Mouse (Mus musculus) midbrain, embryonic 13.5 days (tissue): ENCODE data around the gene Ago4. TPM values are rescaled to one million over a fixed set of nuclear protein-coding genes. Genes with fewer than 3 reads are reported as not detected.

Source experiments
- ATAC-seq: fragments of 200-750 bp; cut with Nextera tagmentation; 2 replicates; pipeline ENCODE4 v1.8.0; 2017; ENCODE audit warnings: mild to moderate bottlenecking, moderate TSS enrichment, moderate library complexity
- H3K27ac ChIP-seq: fragments of 300-500 bp; sonication (generic); 2 replicates; pipeline ENCODE4 v1.5.1; 2015; ENCODE audit warnings: inconsistent platforms, mild to moderate bottlenecking, moderate library complexity
- H3K27me3 ChIP-seq: fragments of 300-500 bp; sonication (generic); 2 replicates; pipeline ENCODE4 v1.6.1; 2015; ENCODE audit warnings: mild to moderate bottlenecking, inconsistent platforms
- H3K36me3 ChIP-seq: fragments of 300-500 bp; sonication (generic); 2 replicates; pipeline ENCODE4 v1.6.1; 2015; ENCODE audit warnings: mild to moderate bottlenecking, inconsistent platforms
- H3K4me1 ChIP-seq: fragments of 300-500 bp; sonication (generic); replicated peaks from 2 replicates; pipeline ENCODE4 v1.6.1; 2015; ENCODE audit warnings: inconsistent platforms
- H3K4me2 ChIP-seq: fragments of 300-500 bp; sonication (generic); replicated peaks from 2 replicates; pipeline ENCODE4 v1.6.1; 2015; ENCODE audit warnings: moderate library complexity, mild to moderate bottlenecking, inconsistent platforms
- H3K4me3 ChIP-seq: fragments of 300-500 bp; sonication (generic); replicated peaks from 2 replicates; pipeline ENCODE4 v1.5.1; 2015; ENCODE audit warnings: mild to moderate bottlenecking, inconsistent platforms
- H3K9ac ChIP-seq: fragments of 300-500 bp; sonication (generic); replicated peaks from 2 replicates; pipeline ENCODE4 v1.6.1; 2015; ENCODE audit warnings: mild to moderate bottlenecking, inconsistent platforms
- H3K9me3 ChIP-seq: fragments of 300-500 bp; sonication (generic); 2 replicates; pipeline ENCODE4 v1.6.1; 2016; ENCODE audit warnings: mild to moderate bottlenecking, inconsistent platforms
- WGBS: fragments of 180-500 bp; shearing (Covaris S2); methylation state at CpG from one replicate; pipeline ENCODE4 v1.1.7; 2015; 5-methylcytosine and 5-hydroxymethylcytosine counted together
- polyA plus RNA-seq: library from polyadenylated mRNA; unstranded; fragments of >200 nt; fragmentation: Nextera tagmentation; extraction: Ambion mirVana; gene quantifications from 2 replicates; pipeline ENCODE4 v1.2.1, GENCODE M21; 2015

Ago4 gene
- polyA plus RNA-seq, 1 experiment from 2014 or later, result 10.4 TPM

DNA sequence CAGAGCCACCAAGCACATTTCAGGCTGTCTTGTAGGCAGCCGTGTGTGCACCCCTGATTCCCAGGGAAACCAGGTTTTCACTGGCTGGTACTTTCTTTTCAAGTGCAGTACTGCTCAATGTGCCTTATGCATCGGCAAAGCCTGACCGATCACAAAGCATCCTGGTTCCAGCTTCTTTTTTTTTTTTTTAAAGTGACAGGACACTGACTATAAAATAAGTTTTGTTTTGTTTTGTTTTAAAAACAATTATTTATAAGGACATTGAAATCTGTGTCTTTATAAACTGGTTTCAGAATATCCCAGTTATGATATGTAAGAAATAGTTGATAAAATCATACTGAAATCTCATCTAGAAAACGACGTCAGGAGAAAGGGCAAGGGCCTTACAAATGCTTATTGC, 41.3 kb downstream of the Ago4 start:
- H3K4me1 ChIP-seq, result no peaks in the 10 kb centered on the region
- no peaks in the 10 kb centered on the region for H3K27me3 ChIP-seq
- WGBS, result 45% methylated on average over 5 of the region's 5 CpGs
- no peak overlapping the region for H3K9ac ChIP-seq
- peaks cover 54% of the 10 kb centered on the region for H3K36me3 ChIP-seq
- H3K27ac ChIP-seq, result no peak overlapping the region
- H3K9me3 ChIP-seq, result no peaks in the 10 kb centered on the region
- no peak for ATAC-seq
- no peak overlapping the region for H3K4me2 ChIP-seq
- no peak overlapping the region for H3K4me3 ChIP-seq

DNA sequence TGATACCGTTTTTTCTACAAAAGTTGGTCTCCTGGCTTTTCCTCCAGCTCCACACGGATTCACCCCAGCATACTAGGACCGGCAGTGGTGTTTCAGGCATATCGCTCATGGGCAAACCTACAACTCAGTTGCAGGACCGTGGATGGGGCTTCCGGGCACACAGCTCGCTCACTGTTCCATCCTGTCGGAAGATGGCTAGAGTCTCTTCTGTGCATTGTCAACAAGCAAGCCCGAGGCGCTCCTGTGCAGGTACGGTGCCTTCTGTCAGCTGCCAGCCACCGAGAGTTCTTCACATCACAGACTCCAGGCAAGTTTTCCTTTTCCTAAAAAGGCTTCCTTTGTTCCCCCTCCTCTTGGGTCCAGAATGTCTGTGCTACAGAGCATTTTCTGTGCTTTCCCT, 42.5 kb downstream of the Ago4 start:
- no peak for ATAC-seq
- 89% methylated on average over 12 of the region's 12 CpGs for WGBS
- H3K4me2 ChIP-seq, result no peak overlapping the region
- H3K36me3 ChIP-seq, result peaks cover 41% of the 10 kb centered on the region
- no peaks in the 10 kb centered on the region for H3K27me3 ChIP-seq
- H3K9me3 ChIP-seq, result no peaks in the 10 kb centered on the region
- H3K4me3 ChIP-seq, result no peak overlapping the region
- no peaks in the 10 kb centered on the region for H3K4me1 ChIP-seq
- no peak overlapping the region for H3K27ac ChIP-seq
- no peak overlapping the region for H3K9ac ChIP-seq

DNA sequence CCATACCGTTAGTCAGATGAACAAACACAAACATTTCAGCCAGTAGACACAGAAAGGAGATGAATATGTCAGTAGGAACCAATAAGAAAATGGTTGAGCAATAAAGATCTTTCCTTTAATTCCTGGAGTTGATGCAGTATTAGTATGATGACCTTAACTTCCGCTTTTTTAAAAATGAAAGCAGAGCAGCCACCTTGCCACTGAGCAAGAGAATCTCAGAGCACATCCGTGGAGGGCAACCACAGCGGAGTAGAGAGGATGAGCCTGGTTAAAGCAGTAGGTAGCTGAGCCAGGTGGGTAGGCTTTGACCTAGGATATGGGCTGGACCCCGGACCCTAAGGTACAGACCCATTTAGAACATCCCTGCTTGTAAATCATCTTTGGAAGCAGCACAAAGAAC, 43.5 kb downstream of the Ago4 start:
- WGBS, result 94% methylated on average over 5 of the region's 5 CpGs

DNA sequence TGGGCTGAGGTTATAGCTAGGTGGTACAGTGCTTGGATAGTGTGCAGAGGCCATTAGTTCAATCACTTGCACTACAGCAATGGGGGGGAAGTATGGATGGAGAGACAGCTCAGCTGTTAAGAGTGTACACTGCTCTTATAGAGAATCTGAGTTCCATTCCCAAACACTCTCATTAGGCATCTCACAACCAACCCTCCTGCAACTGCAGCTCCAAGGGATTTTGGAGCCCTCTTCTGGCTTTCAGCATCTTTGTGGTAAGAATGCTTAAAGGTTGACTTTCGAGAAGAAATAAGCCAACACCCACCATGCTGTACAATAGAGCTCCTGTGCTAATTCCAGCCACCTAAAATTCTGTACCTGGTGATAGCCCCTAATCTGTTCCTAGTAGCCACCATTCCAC, 47.1 kb downstream of the Ago4 start:
- Histone ChIP-seq H3K4me2 (no peak overlapping the region), H3K4me1 (no peaks in the 10 kb centered on the region), H3K36me3 (peaks cover 18% of the 10 kb centered on the region), H3K4me3 (no peak overlapping the region), H3K27ac (no peak overlapping the region), H3K27me3 (no peaks in the 10 kb centered on the region), H3K9ac (no peak overlapping the region), H3K9me3 (no peaks in the 10 kb centered on the region)
- WGBS, result 82% methylated on average over 1 of the region's 1 CpGs
- no peak for ATAC-seq

More for the DNA sequence above, 43.5 kb downstream of the Ago4 start:
- Histone ChIP-seq H3K9ac (no peak overlapping the region), H3K9me3 (no peaks in the 10 kb centered on the region), H3K27me3 (no peaks in the 10 kb centered on the region), H3K4me1 (no peaks in the 10 kb centered on the region), H3K27ac (no peak overlapping the region), H3K36me3 (peaks cover 36% of the 10 kb centered on the region), H3K4me3 (no peak overlapping the region), H3K4me2 (no peak overlapping the region)
- ATAC-seq, result no peak

DNA sequence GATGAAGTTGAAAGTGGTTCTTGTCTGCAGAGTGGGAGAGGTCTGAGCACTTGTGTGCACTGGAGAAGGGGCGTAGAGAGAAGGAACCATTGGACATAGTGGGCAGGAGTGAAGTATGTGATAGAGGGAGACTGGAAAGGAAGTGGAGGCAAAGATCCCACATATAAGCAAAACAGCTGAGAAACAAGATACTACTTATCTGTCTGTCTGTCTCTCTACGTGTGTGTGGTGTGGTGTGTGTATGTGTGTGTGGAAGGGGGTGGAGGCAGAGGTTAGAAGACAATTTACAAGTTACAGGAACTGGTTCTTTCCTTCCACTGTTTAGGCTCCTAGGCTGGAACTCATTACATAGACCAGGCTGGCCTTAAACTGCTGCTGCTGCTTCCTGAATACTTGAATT, 48.2 kb downstream of the Ago4 start:
- Histone ChIP-seq H3K4me2 (no peak overlapping the region), H3K9ac (no peak overlapping the region), H3K4me3 (no peak overlapping the region), H3K36me3 (peaks cover 10% of the 10 kb centered on the region; the same call in 1 of the 2 replicates), H3K9me3 (no peaks in the 10 kb centered on the region), H3K4me1 (no peaks in the 10 kb centered on the region), H3K27ac (no peak overlapping the region), H3K27me3 (no peaks in the 10 kb centered on the region)
- ATAC-seq, result no peak
- 87% methylated on average over 2 of the region's 2 CpGs for WGBS

DNA sequence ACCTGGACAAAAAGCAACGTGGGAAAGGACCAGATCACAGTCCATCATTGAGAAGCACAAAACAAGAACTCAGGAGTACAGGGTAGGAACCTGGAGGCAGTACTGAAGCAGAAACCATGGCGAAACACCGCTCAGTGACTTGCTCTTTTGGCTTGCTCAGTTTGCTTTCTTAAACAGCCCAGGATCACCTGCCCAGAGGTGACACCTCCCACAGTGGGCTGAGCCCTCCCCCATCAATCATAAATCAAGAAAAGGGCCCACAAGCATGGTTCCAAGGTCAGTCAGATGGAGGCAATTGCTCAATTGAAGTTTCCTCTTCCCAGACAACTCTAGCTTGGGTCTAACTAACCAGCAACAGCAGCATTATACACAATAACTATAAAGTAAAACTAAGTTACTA, 49.4 kb downstream of the Ago4 start:
- no peak for ATAC-seq
- Histone ChIP-seq H3K9me3 (no peaks in the 10 kb centered on the region), H3K27ac (no peak overlapping the region), H3K36me3 (peaks cover 4% of the 10 kb centered on the region; the same call in 1 of the 2 replicates), H3K4me2 (no peak overlapping the region), H3K9ac (no peak overlapping the region), H3K4me3 (no peak overlapping the region), H3K27me3 (no peaks in the 10 kb centered on the region), H3K4me1 (no peaks in the 10 kb centered on the region)
- 91% methylated on average over 3 of the region's 3 CpGs for WGBS

DNA sequence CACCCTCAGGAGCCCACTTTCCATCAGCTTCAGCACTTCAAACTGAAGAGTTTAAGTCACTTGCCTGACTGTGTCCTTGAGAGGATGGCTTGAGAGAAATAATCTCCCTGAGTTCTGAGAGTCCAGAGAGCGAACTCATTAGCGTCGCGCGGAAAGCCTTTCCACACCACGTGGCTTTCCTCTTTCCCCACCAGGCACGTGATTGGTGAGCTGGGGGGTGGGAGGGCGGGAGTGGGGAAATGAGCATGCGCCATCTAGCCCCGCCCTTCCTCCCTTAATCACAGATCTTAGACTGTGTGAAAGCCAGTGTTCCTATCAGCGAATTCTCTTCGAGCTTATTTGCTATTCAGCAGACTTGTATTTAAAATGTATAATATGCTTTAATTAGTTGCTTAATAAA, 50.3 kb downstream of the Ago4 start:
- no peaks in the 10 kb centered on the region for H3K36me3 ChIP-seq
- no peak overlapping the region for H3K4me3 ChIP-seq
- H3K4me1 ChIP-seq, result no peaks in the 10 kb centered on the region
- H3K9ac ChIP-seq, result no peak overlapping the region
- H3K27me3 ChIP-seq, result no peaks in the 10 kb centered on the region
- no peak overlapping the region for H3K4me2 ChIP-seq
- ATAC-seq, result no peak
- WGBS, result 73% methylated on average over 12 of the region's 12 CpGs
- H3K9me3 ChIP-seq, result no peaks in the 10 kb centered on the region
- no peak overlapping the region for H3K27ac ChIP-seq

DNA sequence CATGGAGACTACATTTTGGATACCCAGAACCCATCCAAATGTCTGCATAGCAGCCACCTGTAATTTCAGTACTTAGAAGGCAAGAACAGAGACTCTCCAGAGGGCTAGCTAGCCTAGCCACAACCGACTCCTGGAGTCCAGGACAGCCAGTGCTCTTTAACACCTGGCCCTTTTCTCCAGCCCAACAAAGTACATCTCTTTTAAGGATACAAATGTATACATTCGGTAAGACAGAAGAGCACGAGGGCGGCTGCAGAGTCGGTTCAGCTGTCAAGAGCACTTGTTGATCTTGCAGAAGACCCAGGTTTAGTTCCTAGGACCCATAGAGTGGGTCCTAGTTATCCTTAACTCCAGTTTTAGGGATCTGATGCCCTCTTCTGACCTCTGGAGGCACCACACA, 51.8 kb downstream of the Ago4 start:
- Histone ChIP-seq H3K4me2 (no peak overlapping the region), H3K36me3 (no peaks in the 10 kb centered on the region), H3K9ac (no peak overlapping the region), H3K27ac (no peak overlapping the region), H3K9me3 (no peaks in the 10 kb centered on the region), H3K4me1 (no peaks in the 10 kb centered on the region), H3K4me3 (no peak overlapping the region), H3K27me3 (no peaks in the 10 kb centered on the region)
- no peak for ATAC-seq
- WGBS, result 92% methylated on average over 5 of the region's 5 CpGs

DNA sequence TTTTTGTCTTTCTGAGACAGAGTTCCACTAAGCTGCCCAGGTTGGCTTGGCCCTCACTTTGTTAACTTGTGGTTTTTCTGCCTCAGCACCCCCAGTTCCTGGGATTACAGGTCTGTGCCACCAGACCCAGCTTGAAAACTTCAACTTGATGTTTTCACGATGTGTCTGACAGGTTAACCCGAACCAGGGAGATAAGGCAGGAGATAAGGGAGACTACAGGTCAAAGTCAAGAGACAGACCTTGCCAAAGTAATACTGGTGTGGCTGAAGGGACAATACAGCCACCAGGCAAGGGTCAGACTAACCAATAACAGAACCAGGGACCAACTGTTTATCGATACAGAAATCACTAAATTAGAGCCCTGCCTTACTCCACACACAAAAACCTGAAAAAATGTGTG, 53.0 kb downstream of the Ago4 start:
- WGBS, result 87% methylated on average over 3 of the region's 3 CpGs
- Histone ChIP-seq H3K4me2 (no peak overlapping the region), H3K4me1 (no peaks in the 10 kb centered on the region), H3K36me3 (no peaks in the 10 kb centered on the region), H3K9me3 (no peaks in the 10 kb centered on the region), H3K27me3 (no peaks in the 10 kb centered on the region), H3K9ac (no peak overlapping the region), H3K4me3 (no peak overlapping the region), H3K27ac (no peak overlapping the region)
- no peak for ATAC-seq

DNA sequence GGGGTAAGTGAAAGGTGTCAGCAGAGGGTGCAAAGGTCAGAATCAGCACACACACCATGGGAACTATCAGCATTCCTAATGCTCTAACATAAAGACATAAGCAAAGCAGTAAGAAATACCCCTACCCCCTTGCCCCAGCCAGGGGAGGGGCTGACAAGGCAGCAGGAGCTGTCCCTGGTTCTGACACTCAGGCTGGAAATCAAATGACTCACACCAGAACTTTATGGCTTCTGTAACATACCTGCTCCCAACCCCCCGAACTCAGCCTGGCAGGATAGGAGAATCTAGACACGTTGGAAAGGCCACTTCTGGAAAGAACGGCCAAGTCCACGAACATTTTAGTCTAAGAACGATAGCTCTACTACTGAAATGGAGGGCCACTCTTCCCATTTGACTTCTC, 60.2 kb downstream of the Ago4 start:
- H3K9me3 ChIP-seq, result no peaks in the 10 kb centered on the region
- WGBS, result 53% methylated on average over 5 of the region's 5 CpGs

DNA sequence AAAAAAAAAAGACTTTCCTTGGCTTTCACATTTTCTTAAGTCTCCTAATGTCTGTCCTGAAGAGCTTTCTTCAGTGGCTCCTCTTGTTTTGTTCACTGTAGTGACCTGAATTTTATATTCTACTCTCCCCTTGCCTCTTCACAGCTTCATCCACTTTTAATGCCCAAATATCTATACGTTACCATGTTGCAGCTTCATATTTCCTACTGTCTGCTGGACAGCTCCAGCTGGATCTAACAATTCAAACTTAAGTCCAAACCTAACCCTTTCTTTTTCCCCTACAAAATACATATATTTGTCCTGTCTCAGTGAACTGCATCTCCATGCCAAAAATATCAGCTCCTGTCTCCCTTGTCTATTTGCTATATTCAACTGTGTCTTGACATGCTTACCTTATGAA, 63.9 kb downstream of the Ago4 start:
- H3K4me1 ChIP-seq, result peaks cover 41% of the 10 kb centered on the region
- H3K9me3 ChIP-seq, result no peaks in the 10 kb centered on the region
- H3K27me3 ChIP-seq, result no peaks in the 10 kb centered on the region
- H3K36me3 ChIP-seq, result no peaks in the 10 kb centered on the region
- no peak for ATAC-seq
- H3K27ac ChIP-seq, result no peak overlapping the region; the same call in 1 of the 2 replicates
- no peak overlapping the region; the same call in 1 of the 2 replicates for H3K4me3 ChIP-seq
- WGBS, result 80% methylated on average over 1 of the region's 1 CpGs
- peak overlapping the region; percentile 86; the same call in 1 of the 2 replicates for H3K9ac ChIP-seq
- H3K4me2 ChIP-seq, result no peak overlapping the region; the same call in 1 of the 2 replicates

More for the DNA sequence above, 60.2 kb downstream of the Ago4 start:
- Histone ChIP-seq H3K9ac (no peak overlapping the region), H3K4me2 (no peak overlapping the region), H3K36me3 (no peaks in the 10 kb centered on the region), H3K4me1 (peaks cover 8% of the 10 kb centered on the region; the same call in 1 of the 2 replicates), H3K4me3 (no peak overlapping the region), H3K27me3 (no peaks in the 10 kb centered on the region), H3K27ac (no peak overlapping the region)
- ATAC-seq, result no peak

DNA sequence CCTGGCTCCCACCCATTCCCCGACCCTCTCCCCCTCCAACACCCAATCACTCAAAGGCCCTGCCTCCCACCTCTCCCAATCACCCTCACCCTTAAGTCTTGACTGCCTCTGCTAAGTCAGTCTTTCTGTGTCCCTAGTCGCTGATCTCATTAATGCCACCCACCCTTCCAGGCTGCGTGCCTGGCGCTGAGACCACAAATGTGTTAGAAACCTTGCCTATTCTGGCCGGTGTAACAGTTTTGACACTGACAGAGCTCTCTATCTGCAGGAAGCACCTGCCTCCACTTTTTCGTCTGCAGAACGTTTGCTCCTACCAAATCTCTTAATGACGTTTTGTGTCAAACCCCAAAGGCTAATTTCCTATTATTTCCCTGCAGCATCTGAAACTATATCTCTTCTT, 64.3 kb downstream of the Ago4 start:
- H3K9ac ChIP-seq, result peak overlapping the region; percentile 86; the same call in 1 of the 2 replicates
- no peaks in the 10 kb centered on the region for H3K9me3 ChIP-seq
- peaks cover 45% of the 10 kb centered on the region for H3K4me1 ChIP-seq
- peak overlapping the region; percentile 95 for H3K27ac ChIP-seq
- no peaks in the 10 kb centered on the region for H3K36me3 ChIP-seq
- H3K4me2 ChIP-seq, result peak overlapping the region; percentile 79
- no peak for ATAC-seq
- no peaks in the 10 kb centered on the region for H3K27me3 ChIP-seq
- H3K4me3 ChIP-seq, result peak overlapping the region; percentile 64
- 7% methylated on average over 8 of the region's 8 CpGs for WGBS

DNA sequence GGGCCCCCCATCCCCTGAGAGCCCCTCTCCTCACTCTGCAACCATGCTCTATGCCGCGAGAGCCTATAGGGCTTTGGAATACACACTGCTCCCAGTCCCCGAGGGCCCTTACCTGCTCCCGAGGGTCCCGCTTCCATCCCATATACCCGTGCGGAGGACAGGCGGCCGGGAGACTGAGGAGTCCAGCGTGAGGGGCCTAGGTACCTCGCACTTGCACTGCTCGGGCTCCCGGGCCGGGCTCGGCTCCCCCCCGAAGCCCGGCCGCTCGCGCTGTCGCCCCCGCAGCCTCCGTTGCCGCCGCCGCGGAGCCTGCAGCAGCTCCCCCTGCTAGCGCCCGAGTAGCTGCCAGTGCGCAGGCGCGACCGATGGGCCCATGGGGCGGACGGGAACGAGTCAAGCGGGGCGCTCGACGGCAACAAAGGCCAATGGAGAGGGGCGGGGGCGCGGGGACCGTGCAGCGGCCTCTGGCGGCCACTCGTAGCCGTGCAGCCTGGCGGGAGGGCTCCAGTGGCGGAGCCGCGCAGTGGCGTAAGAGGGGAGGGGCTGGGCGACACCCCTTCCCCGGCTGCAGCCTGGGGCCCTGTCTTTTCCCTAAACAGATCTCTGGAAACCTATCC, 64.9 kb downstream of the Ago4 start, which contains the start of gene Ago1:
TSS of gene Ago1 (minus strand) at position 299 of the 617 bp plus-strand sequence.
- Histone ChIP-seq H3K36me3 (no peaks in the 10 kb centered on the region), H3K9me3 (no peaks in the 10 kb centered on the region), H3K4me1 (peaks cover 50% of the 10 kb centered on the region), H3K27me3 (no peaks in the 10 kb centered on the region), H3K4me2 (peak within 1 kb of the TSS; percentile 79), H3K9ac (peak within 1 kb of the TSS; percentile 86), H3K27ac (peak within 1 kb of the TSS; percentile 95), H3K4me3 (peak within 1 kb of the TSS; percentile 64)
- WGBS, result under 1% methylated on average over 55 of the region's 55 CpGs
- ATAC-seq, result peak; percentile 81
